Mouse (Mus musculus) lung, postnatal 4 days (tissue): ENCODE results near the gene Rab44.

Source experiments
- DNase-seq, 2 experiments: peaks; one replicate each; pipeline ENCODE4 v3.0.0; 2021

The Rab44 gene

DNA sequence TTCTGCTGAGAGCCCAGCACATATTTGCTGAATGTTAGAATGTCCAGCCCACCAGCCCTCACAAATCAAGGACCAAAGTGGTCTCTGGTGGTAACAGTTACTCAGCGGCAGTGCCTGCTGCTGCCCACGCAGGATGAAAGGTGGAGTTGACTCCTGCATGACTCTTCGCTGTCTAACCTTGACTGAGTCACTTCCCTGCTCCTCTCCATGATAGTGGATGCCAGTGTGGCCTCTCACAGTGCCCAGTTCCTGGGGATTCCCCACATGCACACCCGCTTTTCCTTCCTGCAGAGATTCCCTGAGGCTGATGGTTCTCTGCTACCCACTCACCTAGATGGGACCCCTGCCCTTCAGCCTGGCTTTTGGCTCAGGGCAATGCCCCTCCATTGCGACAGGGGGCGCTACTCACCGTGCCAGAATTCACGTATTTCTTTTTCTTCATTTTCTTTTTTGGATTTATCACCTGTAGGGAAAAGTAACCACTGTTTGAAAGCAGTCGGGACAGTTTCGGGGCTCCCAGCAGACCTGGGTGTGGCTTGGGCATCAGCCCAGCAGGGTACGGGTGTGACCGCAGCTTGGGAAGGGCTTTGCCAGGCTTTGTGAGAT is 55.2 kb downstream of the Rab44 start:
- DNase-seq: no peak

GRCm38 (mm10) chr17:29170431-29171000 is 56.6 kb downstream of the Rab44 start:
- no peak for DNase-seq

GRCm38 (mm10) chr17:29171001-29171772 is 57.2 kb downstream of the Rab44 start:
- DNase-seq: peak; percentile 84 to 90

DNA sequence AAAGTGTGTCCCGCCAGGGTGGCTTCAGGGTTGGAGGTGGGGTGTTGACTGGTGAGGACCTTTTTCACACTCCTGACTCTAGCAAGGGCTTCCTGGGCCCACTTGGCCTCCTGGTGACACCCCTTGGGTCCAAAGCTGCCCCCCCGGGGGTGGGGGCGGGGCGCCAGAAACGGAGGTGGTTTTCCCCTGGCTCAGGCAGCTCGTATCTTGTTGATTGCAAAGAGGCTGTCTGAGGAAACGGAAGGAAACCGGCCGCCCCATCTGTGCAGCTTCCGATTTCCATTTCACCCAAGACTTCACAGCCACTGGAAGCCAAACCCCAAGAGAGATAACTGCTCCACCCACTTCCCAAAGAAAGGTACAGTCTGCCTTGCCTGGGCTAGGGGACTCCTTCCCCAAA is 58.1 kb downstream of the Rab44 start:
- peak; percentile 48 to 65 for DNase-seq

GRCm38 (mm10) chr17:29173165-29173564 is 59.2 kb downstream of the Rab44 start:
- DNase-seq: no peak

- no peak for DNase-seq
These were observed 61.7 kb downstream of the Rab44 start for GRCm38 (mm10) chr17:29175693-29176092.

GRCm38 (mm10) chr17:29176391-29177267 is 62.7 kb downstream of the Rab44 start:
- peak; percentile 67 to 78 for DNase-seq

GRCm38 (mm10) chr17:29178503-29179059 is 64.6 kb downstream of the Rab44 start:
- no peak for DNase-seq

DNA sequence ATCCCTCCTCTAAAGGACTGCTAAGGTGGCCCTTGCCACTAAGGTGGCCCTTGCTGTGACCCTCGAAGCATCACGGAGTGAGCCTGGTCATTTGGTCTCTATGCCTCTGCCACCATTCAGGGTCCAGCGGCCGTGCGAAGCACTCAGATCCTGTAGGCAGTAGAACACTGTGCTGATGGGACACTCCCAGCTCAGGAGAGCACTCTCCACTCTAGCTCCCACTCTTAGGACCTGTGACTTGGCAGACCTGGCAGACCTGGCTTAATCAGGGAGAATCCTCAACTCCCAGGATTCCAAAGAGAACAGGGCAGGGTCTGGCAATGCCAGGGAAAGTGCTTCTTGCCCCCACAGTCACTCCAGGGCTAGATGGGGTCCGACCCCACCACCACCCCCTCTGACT is 66.0 kb downstream of the Rab44 start:
- no peak for DNase-seq

- no peak for DNase-seq
These were observed 66.6 kb downstream of the Rab44 start for GRCm38 (mm10) chr17:29180406-29181127.

DNA sequence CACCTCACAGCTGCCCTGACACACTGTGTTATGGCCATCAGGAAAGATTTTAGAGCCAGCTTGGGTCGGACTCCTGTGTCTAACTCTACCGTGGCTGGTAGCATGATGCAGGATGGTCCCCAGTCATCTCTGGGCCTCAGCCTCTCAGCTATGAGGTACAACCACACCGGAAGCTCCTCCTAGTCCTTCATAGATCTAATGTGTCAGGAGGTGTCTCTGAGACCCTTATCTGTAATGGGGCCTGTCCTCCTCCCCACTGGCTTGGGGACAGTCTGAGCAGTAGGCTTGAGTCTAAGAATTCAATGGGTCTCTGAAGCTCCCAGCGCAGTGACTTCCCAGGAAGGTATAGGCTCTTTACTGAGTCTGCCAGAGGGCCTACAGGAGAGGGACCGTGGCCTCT is 67.8 kb downstream of the Rab44 start:
- DNase-seq: no peak

- DNase-seq: no peak
These were observed 69.2 kb downstream of the Rab44 start for GRCm38 (mm10) chr17:29183162-29183561.

GRCm38 (mm10) chr17:29185376-29186046 is 71.6 kb downstream of the Rab44 start:
- no peak for DNase-seq

DNA sequence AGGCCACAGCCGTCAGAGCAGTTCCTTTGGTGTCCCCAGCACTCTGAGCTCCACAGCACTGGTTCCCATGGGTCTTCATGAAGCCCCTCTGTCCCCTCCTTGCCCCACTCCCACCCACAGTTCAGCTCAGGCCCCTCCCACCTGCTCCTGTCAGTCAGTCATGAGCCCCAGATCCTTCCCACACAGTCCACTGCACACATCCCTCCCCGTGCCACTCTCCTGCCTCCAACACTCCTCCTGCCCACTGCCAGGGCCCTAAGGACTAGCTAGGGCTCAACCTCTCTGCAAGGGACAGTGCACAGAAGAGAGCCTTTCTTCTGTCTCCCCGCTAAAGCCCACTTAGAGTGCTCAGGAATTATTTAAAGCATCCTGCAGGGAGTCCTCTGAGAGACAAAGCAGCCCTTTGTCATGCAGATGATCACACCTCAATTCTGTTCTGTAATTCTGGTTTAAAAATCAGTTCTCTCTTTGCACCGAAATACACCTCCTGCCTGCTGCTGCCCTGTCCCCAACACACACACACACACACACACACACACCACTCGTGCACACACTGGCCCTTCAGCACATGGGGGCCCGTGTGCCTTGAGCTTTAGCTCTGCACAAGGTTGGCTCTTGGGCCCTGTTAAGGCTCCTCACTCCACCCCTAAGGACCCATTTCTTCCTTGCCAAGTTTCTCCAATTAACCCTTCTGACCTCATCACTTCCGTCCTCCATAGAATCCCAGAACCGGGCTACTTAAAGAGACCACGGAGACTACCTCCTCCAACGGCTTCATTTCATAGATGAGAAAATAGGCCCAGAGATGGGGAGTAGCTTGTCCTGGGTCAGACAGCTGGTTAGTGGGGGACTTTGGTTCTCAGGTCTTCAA is 73.3 kb downstream of the Rab44 start:
- no peak for DNase-seq

DNA sequence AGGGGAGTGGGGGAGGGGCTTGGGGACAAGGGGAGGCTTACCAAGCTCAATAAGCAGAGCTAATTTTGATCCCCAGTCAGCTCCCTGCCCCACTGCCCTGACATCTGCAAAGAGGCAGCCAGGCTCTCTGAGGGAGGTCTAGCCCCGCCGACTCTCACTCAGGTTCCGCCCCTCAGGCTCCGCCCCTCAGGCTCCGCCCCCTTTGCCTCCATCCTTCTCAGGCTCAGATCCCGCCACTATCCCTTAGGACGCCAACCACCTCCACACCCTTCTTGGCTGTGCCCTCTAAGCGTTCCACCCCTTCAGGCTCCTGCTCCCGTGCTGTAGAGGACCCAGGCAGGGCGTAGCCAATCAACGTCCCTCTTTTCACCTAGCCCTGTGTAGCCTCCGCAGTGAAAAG is 75.0 kb downstream of the Rab44 start:
- DNase-seq: no peak

DNA sequence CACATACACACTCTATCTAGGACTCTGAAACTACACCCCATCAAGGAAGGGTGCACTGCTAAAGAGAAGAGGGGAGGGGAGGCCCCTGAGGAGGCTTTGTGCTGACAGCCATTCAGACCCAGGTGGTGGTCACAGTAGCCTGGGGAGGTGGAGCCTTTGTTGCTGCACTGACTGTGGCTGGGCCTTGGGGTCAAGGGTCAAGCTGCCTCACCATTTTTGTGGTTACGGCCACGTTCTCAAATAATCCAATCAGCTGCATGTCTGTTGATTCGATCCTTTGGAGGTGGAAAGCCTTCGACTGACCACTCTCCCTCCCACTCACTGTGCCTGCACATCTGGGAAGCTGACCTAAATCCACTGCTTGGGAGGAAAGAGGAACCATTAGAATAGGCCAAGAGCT is 81.6 kb downstream of the Rab44 start:
- no peak for DNase-seq
